Mouse (Mus musculus): Measurements from ENCODE around the gene Eif2b1. TPM values are rescaled to one million over a fixed set of nuclear protein-coding genes. Genes with fewer than 3 reads are reported as not detected.
"Not testable (repeated sequence)": the region's sequence is repeated elsewhere in the genome, so short reads cannot be mapped to it uniquely, and the experiment has no call there.

The Eif2b1 gene
- polyA plus RNA-seq (2016; fragmentation: Nextera tagmentation; extraction: Ambion mirVana), result 68.2 and 73.1 TPM in 2 replicates

GRCm38 (mm10) chr5:124578633-124579317, at the start of gene Eif2b1, which contains the start of gene Gtf2h3:
Eif2b1 (minus strand) TSS chr5:124579131.
Gtf2h3 (plus strand) TSS chr5:124579140.
- Histone ChIP-seq H3K9me3 (no peaks in the 10 kb centered on the region), H3K9ac (peak within 1 kb of the TSS; percentile 78), H3K4me3 (replicated peaks) (peak within 1 kb of the TSS; percentile 76), H3K36me3 (replicated peaks) (peaks cover 41% of the 10 kb centered on the region), H3K4me2 (peak within 1 kb of the TSS; percentile 91), H3K27ac (0 out of 2 replicates have a peak within 1 kb of the TSS, but pooled peaks have one; percentile 31), H3K4me1 (peaks cover 25% of the 10 kb centered on the region), H3K27me3 (no peaks in the 10 kb centered on the region)
- 1% methylated on average over 51 of the region's 51 CpGs for WGBS
- peak; percentile 94 for ATAC-seq (ENCODE audit: low FRiP score)

GRCm38 (mm10) chr5:124624291-124624690, 45.4 kb upstream of the Eif2b1 start:
- H3K9me3 ChIP-seq, result no peaks in the 10 kb centered on the region
- WGBS, result 93% methylated on average over 9 of the region's 9 CpGs
- no peak for ATAC-seq (ENCODE audit: low FRiP score)

GRCm38 (mm10) chr5:124622890-124623289, 44.0 kb upstream of the Eif2b1 start:
- no peak overlapping the region for H3K4me3 ChIP-seq (replicated peaks)
- H3K27ac ChIP-seq, result no peak overlapping the region
- H3K27me3 ChIP-seq, result no peaks in the 10 kb centered on the region
- no peak for ATAC-seq (ENCODE audit: low FRiP score)
- H3K4me2 ChIP-seq, result no peak overlapping the region
- WGBS, result 87% methylated on average over 15 of the region's 15 CpGs
- H3K9me3 ChIP-seq, result no peaks in the 10 kb centered on the region
- no peak overlapping the region for H3K9ac ChIP-seq
- peaks cover under 1% of the 10 kb centered on the region; the same call in 1 of the 2 replicates for H3K4me1 ChIP-seq
- H3K36me3 ChIP-seq (replicated peaks), result peaks cover 13% of the 10 kb centered on the region

More at GRCm38 (mm10) chr5:124624291-124624690, 45.4 kb upstream of the Eif2b1 start:
- Histone ChIP-seq H3K27ac (no peak overlapping the region), H3K9ac (no peak overlapping the region), H3K4me3 (replicated peaks) (no peak overlapping the region), H3K4me1 (peaks cover 7% of the 10 kb centered on the region), H3K27me3 (no peaks in the 10 kb centered on the region), H3K4me2 (no peak overlapping the region), H3K36me3 (replicated peaks) (peaks cover 13% of the 10 kb centered on the region)

DNA sequence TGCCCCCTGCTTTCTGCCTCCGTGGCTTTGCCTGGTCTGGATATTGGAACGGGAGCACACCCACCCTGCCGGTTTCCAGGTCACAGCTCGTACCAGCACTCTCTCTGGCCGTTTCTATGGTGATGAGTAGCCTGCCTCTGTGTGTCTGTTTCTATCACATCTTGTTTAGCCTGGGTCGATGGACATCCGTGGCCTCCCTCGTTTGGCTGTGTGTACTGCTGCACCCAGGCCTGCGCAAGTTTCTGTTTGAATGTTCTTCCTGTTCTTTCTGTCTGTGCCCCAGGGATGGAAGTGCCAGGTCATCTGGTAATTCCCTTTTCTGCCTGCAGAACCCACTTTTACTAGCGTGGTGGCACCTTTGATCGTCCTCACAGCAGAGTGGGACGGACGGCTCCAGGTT, 42.4 kb upstream of the Eif2b1 start:
- no peak for ATAC-seq (ENCODE audit: low FRiP score)
- H3K4me2 ChIP-seq, result no peak overlapping the region
- H3K36me3 ChIP-seq (replicated peaks), result peaks cover 16% of the 10 kb centered on the region
- no peak overlapping the region for H3K27ac ChIP-seq
- H3K9ac ChIP-seq, result no peak overlapping the region
- no peaks in the 10 kb centered on the region for H3K4me1 ChIP-seq
- no peaks in the 10 kb centered on the region for H3K27me3 ChIP-seq
- no peaks in the 10 kb centered on the region for H3K9me3 ChIP-seq
- WGBS, result 81% methylated on average over 13 of the region's 13 CpGs
- H3K4me3 ChIP-seq (replicated peaks), result no peak overlapping the region

GRCm38 (mm10) chr5:124618711-124619110, 39.8 kb upstream of the Eif2b1 start:
- Histone ChIP-seq H3K4me3 (replicated peaks) (no peak overlapping the region), H3K4me1 (no peaks in the 10 kb centered on the region), H3K27me3 (no peaks in the 10 kb centered on the region), H3K9ac (no peak overlapping the region), H3K27ac (no peak overlapping the region), H3K36me3 (replicated peaks) (peaks cover 22% of the 10 kb centered on the region; the same call in 1 of the 2 replicates), H3K9me3 (no peaks in the 10 kb centered on the region), H3K4me2 (no peak overlapping the region)
- no peak for ATAC-seq (ENCODE audit: low FRiP score)
- WGBS, result 87% methylated on average over 10 of the region's 10 CpGs

DNA sequence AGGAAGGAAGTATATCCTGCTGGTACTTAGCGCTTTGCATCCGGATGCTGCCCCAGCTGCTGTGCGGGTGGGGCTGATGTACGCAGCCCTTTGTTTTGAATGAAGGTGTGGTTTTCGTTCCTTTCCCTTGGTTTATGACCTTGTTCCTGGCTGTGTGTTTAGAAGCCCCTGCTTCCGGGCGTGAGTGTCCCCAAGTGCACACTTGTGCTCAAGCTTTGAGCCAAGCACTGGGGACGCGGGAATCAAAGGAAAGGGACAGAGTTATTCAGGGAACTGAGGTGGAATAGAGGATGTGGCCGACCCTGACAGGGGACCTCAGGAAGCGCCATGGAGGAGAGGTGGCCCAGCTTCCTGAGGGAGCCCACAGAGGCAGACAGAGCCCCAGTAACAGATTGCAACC, 35.8 kb upstream of the Eif2b1 start:
- Histone ChIP-seq H3K9me3 (no peaks in the 10 kb centered on the region), H3K4me1 (no peaks in the 10 kb centered on the region), H3K27me3 (no peaks in the 10 kb centered on the region), H3K27ac (no peak overlapping the region), H3K36me3 (replicated peaks) (peaks cover 27% of the 10 kb centered on the region), H3K4me2 (no peak overlapping the region), H3K4me3 (replicated peaks) (no peak overlapping the region), H3K9ac (no peak overlapping the region)
- WGBS, result 92% methylated on average over 11 of the region's 11 CpGs
- no peak for ATAC-seq (ENCODE audit: low FRiP score)

GRCm38 (mm10) chr5:124610965-124611364, 32.0 kb upstream of the Eif2b1 start:
- no peaks in the 10 kb centered on the region for H3K9me3 ChIP-seq
- H3K4me3 ChIP-seq (replicated peaks), result no peak overlapping the region
- H3K9ac ChIP-seq, result no peak overlapping the region
- WGBS, result 70% methylated on average over 10 of the region's 10 CpGs
- H3K36me3 ChIP-seq (replicated peaks), result peaks cover 45% of the 10 kb centered on the region
- no peak for ATAC-seq (ENCODE audit: low FRiP score)
- H3K27me3 ChIP-seq, result no peaks in the 10 kb centered on the region
- no peak overlapping the region for H3K4me2 ChIP-seq
- H3K4me1 ChIP-seq, result no peaks in the 10 kb centered on the region
- H3K27ac ChIP-seq, result no peak overlapping the region

- Histone ChIP-seq H3K36me3 (replicated peaks) (peaks cover 36% of the 10 kb centered on the region), H3K27ac (no peak overlapping the region), H3K9me3 (no peaks in the 10 kb centered on the region), H3K9ac (no peak overlapping the region), H3K4me3 (replicated peaks) (no peak overlapping the region), H3K4me1 (no peaks in the 10 kb centered on the region; the same call in 1 of the 2 replicates), H3K27me3 (no peaks in the 10 kb centered on the region), H3K4me2 (no peak overlapping the region)
- no peak for ATAC-seq (ENCODE audit: low FRiP score)
- WGBS, result 86% methylated on average over 17 of the region's 17 CpGs
Measured at GRCm38 (mm10) chr5:124605041-124605622, 26.2 kb upstream of the Eif2b1 start.

GRCm38 (mm10) chr5:124604296-124604695, 25.4 kb upstream of the Eif2b1 start:
- H3K4me1 ChIP-seq, result peaks cover 7% of the 10 kb centered on the region
- H3K27ac ChIP-seq, result no peak overlapping the region
- peaks cover 36% of the 10 kb centered on the region for H3K36me3 ChIP-seq (replicated peaks)
- no peak overlapping the region for H3K4me3 ChIP-seq (replicated peaks)
- no peaks in the 10 kb centered on the region for H3K9me3 ChIP-seq
- ATAC-seq (ENCODE audit: low FRiP score), result no peak
- WGBS, result 94% methylated on average over 4 of the region's 4 CpGs
- no peak overlapping the region for H3K4me2 ChIP-seq
- no peak overlapping the region for H3K9ac ChIP-seq
- no peaks in the 10 kb centered on the region for H3K27me3 ChIP-seq

GRCm38 (mm10) chr5:124602349-124602748, 23.4 kb upstream of the Eif2b1 start:
- Histone ChIP-seq H3K4me2 (no peak overlapping the region), H3K36me3 (replicated peaks) (peaks cover 21% of the 10 kb centered on the region), H3K4me1 (peaks cover 17% of the 10 kb centered on the region), H3K27me3 (no peaks in the 10 kb centered on the region), H3K27ac (no peak overlapping the region), H3K9me3 (no peaks in the 10 kb centered on the region), H3K4me3 (replicated peaks) (no peak overlapping the region), H3K9ac (no peak overlapping the region)
- WGBS, result 75% methylated on average over 5 of the region's 5 CpGs
- ATAC-seq (ENCODE audit: low FRiP score), result no peak

- H3K4me2 ChIP-seq; H3K9ac ChIP-seq; H3K27me3 ChIP-seq; ATAC-seq (ENCODE audit: low FRiP score); H3K9me3 ChIP-seq; H3K27ac ChIP-seq: not testable (repeated sequence)
- H3K4me3 ChIP-seq (replicated peaks), result peak overlapping the region; percentile 70; the same call in 1 of the 2 replicates
- peaks cover 17% of the 10 kb centered on the region for H3K4me1 ChIP-seq
- peaks cover 31% of the 10 kb centered on the region for H3K36me3 ChIP-seq (replicated peaks)
- 68% methylated on average over 8 of the region's 8 CpGs for WGBS
Measured at GRCm38 (mm10) chr5:124599726-124600125, 20.8 kb upstream of the Eif2b1 start.

- peak overlapping the region; percentile 68 for H3K9ac ChIP-seq
- peak overlapping the region; percentile 70 for H3K4me3 ChIP-seq (replicated peaks)
- peak overlapping the region; percentile 95 for H3K4me2 ChIP-seq
- H3K27ac ChIP-seq, result 0 out of 2 replicates have a peak overlapping the region, but pooled peaks have one; percentile 27
- peaks cover 17% of the 10 kb centered on the region for H3K4me1 ChIP-seq
- H3K36me3 ChIP-seq (replicated peaks), result peaks cover 43% of the 10 kb centered on the region
- 5% methylated on average over 30 of the region's 30 CpGs for WGBS
- no peaks in the 10 kb centered on the region for H3K27me3 ChIP-seq
- H3K9me3 ChIP-seq, result no peaks in the 10 kb centered on the region
- peak; percentile 100 for ATAC-seq (ENCODE audit: low FRiP score)
Measured at GRCm38 (mm10) chr5:124598224-124599174, 19.6 kb upstream of the Eif2b1 start.
